Mouse (Mus musculus) neural tube, embryonic 13.5 days (tissue): ENCODE data around the gene Ammecr1. TPM values are rescaled to one million over a fixed set of nuclear protein-coding genes. Genes with fewer than 3 reads are reported as not detected.

Source experiments
- ATAC-seq: fragments of 200-750 bp; cut with Nextera tagmentation; 2 replicates; pipeline ENCODE4 v1.8.0; 2017; ENCODE audit warnings: low read depth, mild to moderate bottlenecking, moderate TSS enrichment, moderate library complexity
- H3K27ac ChIP-seq: fragments of 300-500 bp; sonication (generic); replicated peaks from 2 replicates; pipeline ENCODE4 v1.5.1; 2015; ENCODE audit warnings: moderate library complexity, mild to moderate bottlenecking, inconsistent platforms
- H3K27me3 ChIP-seq: fragments of 300-500 bp; sonication (generic); 2 replicates; pipeline ENCODE4 v1.6.1; 2015; ENCODE audit warnings: mild to moderate bottlenecking, inconsistent platforms
- H3K36me3 ChIP-seq: fragments of 300-500 bp; sonication (generic); 2 replicates; pipeline ENCODE4 v1.6.1; 2015; ENCODE audit warnings: mild to moderate bottlenecking, inconsistent platforms
- H3K4me1 ChIP-seq: fragments of 300-500 bp; sonication (generic); replicated peaks from 2 replicates; pipeline ENCODE4 v1.6.1; 2015; ENCODE audit warnings: inconsistent platforms
- H3K4me2 ChIP-seq: fragments of 300-500 bp; sonication (generic); 2 replicates; pipeline ENCODE4 v1.6.1; 2015; ENCODE audit warnings: inconsistent platforms, mild to moderate bottlenecking, moderate library complexity
- H3K4me3 ChIP-seq: fragments of 300-500 bp; sonication (generic); 2 replicates; pipeline ENCODE4 v1.5.1; 2015; ENCODE audit warnings: mild to moderate bottlenecking, inconsistent platforms
- H3K9ac ChIP-seq: fragments of 300-500 bp; sonication (generic); 2 replicates; pipeline ENCODE4 v1.6.1; 2015; ENCODE audit warnings: moderate library complexity, mild to moderate bottlenecking, inconsistent platforms
- H3K9me3 ChIP-seq: fragments of 300-500 bp; sonication (generic); 2 replicates; pipeline ENCODE4 v1.6.1; 2016; ENCODE audit warnings: inconsistent platforms
- WGBS: fragments of 180-500 bp; shearing (Covaris S2); methylation state at CpG from one replicate; pipeline ENCODE4 v1.1.7; 2015; 5-methylcytosine and 5-hydroxymethylcytosine counted together
- polyA plus RNA-seq: library from polyadenylated mRNA; unstranded; fragments of >200 nt; fragmentation: Nextera tagmentation; extraction: Ambion mirVana; gene quantifications from 2 replicates; pipeline ENCODE4 v1.2.1, GENCODE M21; 2015

The Ammecr1 gene
- polyA plus RNA-seq, 1 experiment from 2014 or later: 4.7 TPM

- Histone ChIP-seq H3K27me3 (peaks cover 42% of the 10 kb centered on the region), H3K27ac (no peak overlapping the region), H3K4me2 (no peak overlapping the region), H3K4me3 (no peak overlapping the region), H3K36me3 (no peaks in the 10 kb centered on the region), H3K9me3 (no peaks in the 10 kb centered on the region), H3K4me1 (no peaks in the 10 kb centered on the region), H3K9ac (no peak overlapping the region)
- no peak for ATAC-seq
- WGBS: 74% methylated on average over 2 of the region's 2 CpGs
These were observed 63.9 kb downstream of the Ammecr1 start for GRCm38 (mm10) chrX:142902599-142902998.

GRCm38 (mm10) chrX:142901915-142902314, 64.6 kb downstream of the Ammecr1 start:
- 83% methylated on average over 4 of the region's 4 CpGs for WGBS
- H3K27me3 ChIP-seq: peaks cover 44% of the 10 kb centered on the region
- no peak overlapping the region for H3K4me2 ChIP-seq
- H3K36me3 ChIP-seq: no peaks in the 10 kb centered on the region
- no peak overlapping the region for H3K4me3 ChIP-seq
- no peak overlapping the region for H3K9ac ChIP-seq
- H3K4me1 ChIP-seq: no peaks in the 10 kb centered on the region
- no peak for ATAC-seq
- no peaks in the 10 kb centered on the region for H3K9me3 ChIP-seq
- H3K27ac ChIP-seq: no peak overlapping the region

- H3K4me2 ChIP-seq: no peak overlapping the region
- H3K9ac ChIP-seq: no peak overlapping the region
- ATAC-seq: no peak
- no peaks in the 10 kb centered on the region for H3K4me1 ChIP-seq
- H3K9me3 ChIP-seq: no peaks in the 10 kb centered on the region
- H3K27ac ChIP-seq: no peak overlapping the region
- no peaks in the 10 kb centered on the region for H3K36me3 ChIP-seq
- no peak overlapping the region for H3K4me3 ChIP-seq
- H3K27me3 ChIP-seq: peaks cover 40% of the 10 kb centered on the region
- 86% methylated on average over 9 of the region's 9 CpGs for WGBS
These were observed 68.1 kb downstream of the Ammecr1 start for GRCm38 (mm10) chrX:142898295-142898887.

GRCm38 (mm10) chrX:142897477-142898000, 69.0 kb downstream of the Ammecr1 start:
- WGBS: 85% methylated on average over 6 of the region's 6 CpGs
- H3K4me1 ChIP-seq: no peaks in the 10 kb centered on the region
- no peaks in the 10 kb centered on the region for H3K36me3 ChIP-seq
- H3K27ac ChIP-seq: no peak overlapping the region
- H3K27me3 ChIP-seq: peaks cover 40% of the 10 kb centered on the region
- no peak overlapping the region for H3K4me3 ChIP-seq
- no peaks in the 10 kb centered on the region for H3K9me3 ChIP-seq
- no peak overlapping the region for H3K4me2 ChIP-seq
- no peak for ATAC-seq
- H3K9ac ChIP-seq: no peak overlapping the region

GRCm38 (mm10) chrX:142895316-142895715, 71.2 kb downstream of the Ammecr1 start:
- Histone ChIP-seq H3K4me3 (no peak overlapping the region), H3K4me2 (no peak overlapping the region), H3K27ac (no peak overlapping the region), H3K4me1 (no peaks in the 10 kb centered on the region), H3K27me3 (peaks cover 36% of the 10 kb centered on the region), H3K9me3 (no peaks in the 10 kb centered on the region), H3K9ac (no peak overlapping the region), H3K36me3 (no peaks in the 10 kb centered on the region)
- no peak for ATAC-seq
- WGBS: 82% methylated on average over 2 of the region's 2 CpGs

GRCm38 (mm10) chrX:142885962-142886361, 80.6 kb downstream of the Ammecr1 start:
- ATAC-seq: no peak
- no peak overlapping the region for H3K4me3 ChIP-seq
- H3K4me1 ChIP-seq: no peaks in the 10 kb centered on the region
- WGBS: 94% methylated on average over 7 of the region's 7 CpGs
- H3K36me3 ChIP-seq: no peaks in the 10 kb centered on the region
- no peak overlapping the region for H3K9ac ChIP-seq
- H3K9me3 ChIP-seq: no peaks in the 10 kb centered on the region
- no peak overlapping the region for H3K4me2 ChIP-seq
- peaks cover 28% of the 10 kb centered on the region for H3K27me3 ChIP-seq
- no peak overlapping the region for H3K27ac ChIP-seq

- Histone ChIP-seq H3K27me3 (peaks cover 33% of the 10 kb centered on the region), H3K4me3 (no peak overlapping the region), H3K9ac (no peak overlapping the region), H3K4me1 (no peaks in the 10 kb centered on the region), H3K4me2 (no peak overlapping the region), H3K36me3 (no peaks in the 10 kb centered on the region), H3K9me3 (no peaks in the 10 kb centered on the region), H3K27ac (no peak overlapping the region)
- ATAC-seq: no peak
- WGBS: 88% methylated on average over 4 of the region's 4 CpGs
These were observed 82.9 kb downstream of the Ammecr1 start for GRCm38 (mm10) chrX:142883593-142883992.

- H3K4me1 ChIP-seq: no peaks in the 10 kb centered on the region
- 87% methylated on average over 5 of the region's 5 CpGs for WGBS
- ATAC-seq: no peak
These were observed 84.3 kb downstream of the Ammecr1 start for GRCm38 (mm10) chrX:142882255-142882654.

GRCm38 (mm10) chrX:142869844-142870243, 96.7 kb downstream of the Ammecr1 start:
- H3K27ac ChIP-seq: no peak overlapping the region
- WGBS: 62% methylated on average over 2 of the region's 2 CpGs
- no peaks in the 10 kb centered on the region for H3K36me3 ChIP-seq
- H3K4me1 ChIP-seq: no peaks in the 10 kb centered on the region
- ATAC-seq: no peak
- no peak overlapping the region for H3K9ac ChIP-seq
- no peak overlapping the region for H3K4me2 ChIP-seq
- H3K27me3 ChIP-seq: 0 out of 2 replicates have a peak, but pooled peaks cover 7% of the 10 kb centered on the region
- no peak overlapping the region for H3K4me3 ChIP-seq
- no peaks in the 10 kb centered on the region for H3K9me3 ChIP-seq

More at GRCm38 (mm10) chrX:142882255-142882654, 84.3 kb downstream of the Ammecr1 start:
- Histone ChIP-seq H3K27ac (no peak overlapping the region), H3K36me3 (no peaks in the 10 kb centered on the region), H3K4me2 (no peak overlapping the region), H3K27me3 (peaks cover 29% of the 10 kb centered on the region), H3K4me3 (no peak overlapping the region), H3K9me3 (no peaks in the 10 kb centered on the region), H3K9ac (no peak overlapping the region)

- H3K4me1 ChIP-seq: no peaks in the 10 kb centered on the region
- H3K27me3 ChIP-seq: peaks cover 11% of the 10 kb centered on the region; the same call in 1 of the 2 replicates
- H3K36me3 ChIP-seq: no peaks in the 10 kb centered on the region
- H3K4me3 ChIP-seq: no peak overlapping the region
- ATAC-seq: no peak
- H3K9me3 ChIP-seq: no peaks in the 10 kb centered on the region
- H3K27ac ChIP-seq: no peak overlapping the region
- H3K4me2 ChIP-seq: no peak overlapping the region
- WGBS: 91% methylated on average over 9 of the region's 9 CpGs
- H3K9ac ChIP-seq: no peak overlapping the region
These were observed 118.5 kb downstream of the Ammecr1 start for GRCm38 (mm10) chrX:142848032-142848431.

GRCm38 (mm10) chrX:142846266-142846665, 120.3 kb downstream of the Ammecr1 start:
- no peak for ATAC-seq
- Histone ChIP-seq H3K27me3 (peaks cover 11% of the 10 kb centered on the region; the same call in 1 of the 2 replicates), H3K9ac (no peak overlapping the region), H3K4me3 (no peak overlapping the region), H3K4me2 (no peak overlapping the region), H3K4me1 (no peaks in the 10 kb centered on the region), H3K27ac (no peak overlapping the region), H3K9me3 (no peaks in the 10 kb centered on the region), H3K36me3 (no peaks in the 10 kb centered on the region)
- 85% methylated on average over 6 of the region's 6 CpGs for WGBS

GRCm38 (mm10) chrX:142841916-142842315, 124.6 kb downstream of the Ammecr1 start:
- WGBS: 78% methylated on average over 4 of the region's 4 CpGs
- H3K9ac ChIP-seq: no peak overlapping the region
- no peak for ATAC-seq
- no peaks in the 10 kb centered on the region for H3K4me1 ChIP-seq
- no peaks in the 10 kb centered on the region for H3K9me3 ChIP-seq
- H3K4me3 ChIP-seq: no peak overlapping the region
- no peaks in the 10 kb centered on the region for H3K36me3 ChIP-seq
- no peak overlapping the region for H3K4me2 ChIP-seq
- peaks cover 11% of the 10 kb centered on the region; the same call in 1 of the 2 replicates for H3K27me3 ChIP-seq
- no peak overlapping the region for H3K27ac ChIP-seq

- H3K27me3 ChIP-seq: peaks cover 3% of the 10 kb centered on the region
- H3K9ac ChIP-seq: no peak overlapping the region
- H3K27ac ChIP-seq: no peak overlapping the region
- 93% methylated on average over 7 of the region's 7 CpGs for WGBS
- H3K4me1 ChIP-seq: no peaks in the 10 kb centered on the region
- H3K4me3 ChIP-seq: no peak overlapping the region
- no peak for ATAC-seq
- no peaks in the 10 kb centered on the region for H3K36me3 ChIP-seq
- H3K9me3 ChIP-seq: no peaks in the 10 kb centered on the region
- H3K4me2 ChIP-seq: no peak overlapping the region
These were observed 127.1 kb downstream of the Ammecr1 start for GRCm38 (mm10) chrX:142839411-142839810.
